Mouse (Mus musculus) liver, embryonic 13.5 days (tissue): ENCODE data around the gene Rps26. TPM values are rescaled to one million over a fixed set of nuclear protein-coding genes. Genes with fewer than 3 reads are reported as not detected.

Experiments used
- ATAC-seq: fragments of 200-750 bp; cut with Nextera tagmentation; 2 replicates; pipeline ENCODE4 v1.8.0; 2017; ENCODE audit warnings: low read depth, mild to moderate bottlenecking, moderate number of reproducible peaks, moderate library complexity
- DNase-seq: peaks from one replicate; pipeline ENCODE4 v3.0.0; 2022
- H3K27ac ChIP-seq: fragments of 300-500 bp; sonication (generic); 2 replicates; pipeline ENCODE4 v1.5.1; 2015; ENCODE audit warnings: moderate library complexity, mild to moderate bottlenecking, inconsistent platforms
- H3K27me3 ChIP-seq: fragments of 300-500 bp; sonication (generic); 2 replicates; pipeline ENCODE4 v1.6.1; 2015; ENCODE audit warnings: mild to moderate bottlenecking, inconsistent platforms
- H3K36me3 ChIP-seq: fragments of 300-500 bp; sonication (generic); 2 replicates; pipeline ENCODE4 v1.6.1; 2015; ENCODE audit warnings: mild to moderate bottlenecking, inconsistent platforms
- H3K4me1 ChIP-seq: fragments of 300-500 bp; sonication (generic); replicated peaks from 2 replicates; pipeline ENCODE4 v1.6.1; 2015; ENCODE audit warnings: inconsistent platforms
- H3K4me2 ChIP-seq: fragments of 300-500 bp; sonication (generic); 2 replicates; pipeline ENCODE4 v1.6.1; 2015; ENCODE audit warnings: inconsistent platforms, mild to moderate bottlenecking, moderate library complexity
- H3K4me3 ChIP-seq: fragments of 300-500 bp; sonication (generic); replicated peaks from 2 replicates; pipeline ENCODE4 v1.5.1; 2015; ENCODE audit warnings: mild to moderate bottlenecking, inconsistent platforms
- H3K9ac ChIP-seq: fragments of 300-500 bp; sonication (generic); 2 replicates; pipeline ENCODE4 v1.6.1; 2015; ENCODE audit warnings: mild to moderate bottlenecking, inconsistent platforms
- H3K9me3 ChIP-seq: fragments of 300-500 bp; sonication (generic); replicated peaks from 2 replicates; pipeline ENCODE4 v1.6.1; 2016; ENCODE audit warnings: inconsistent platforms
- WGBS: fragments of 180-500 bp; shearing (Covaris S2); methylation state at CpG from one replicate; pipeline ENCODE4 v1.1.7; 2015; ENCODE audit not compliant: insufficient replicate concordance; 5-methylcytosine and 5-hydroxymethylcytosine counted together
- polyA plus RNA-seq: library from polyadenylated mRNA; unstranded; fragments of >200 nt; fragmentation: Nextera tagmentation; extraction: Ambion mirVana; gene quantifications from 2 replicates; pipeline ENCODE4 v1.2.1, GENCODE M21; 2015

Gene Rps26
- polyA plus RNA-seq, 1 experiment from 2014 or later, result 551 TPM

- 51% methylated on average over 9 of the region's 9 CpGs for WGBS
- Histone ChIP-seq H3K9me3 (no peaks in the 10 kb centered on the region), H3K27me3 (peaks cover 8% of the 10 kb centered on the region), H3K4me2 (no peak overlapping the region), H3K4me1 (peaks cover 39% of the 10 kb centered on the region), H3K4me3 (no peak overlapping the region), H3K36me3 (no peaks in the 10 kb centered on the region), H3K27ac (no peak overlapping the region), H3K9ac (no peak overlapping the region)
- ATAC-seq, result no peak
- no peak for DNase-seq
These were observed 32.9 kb upstream of the Rps26 start for GRCm38 (mm10) chr10:128659490-128659889.

DNA sequence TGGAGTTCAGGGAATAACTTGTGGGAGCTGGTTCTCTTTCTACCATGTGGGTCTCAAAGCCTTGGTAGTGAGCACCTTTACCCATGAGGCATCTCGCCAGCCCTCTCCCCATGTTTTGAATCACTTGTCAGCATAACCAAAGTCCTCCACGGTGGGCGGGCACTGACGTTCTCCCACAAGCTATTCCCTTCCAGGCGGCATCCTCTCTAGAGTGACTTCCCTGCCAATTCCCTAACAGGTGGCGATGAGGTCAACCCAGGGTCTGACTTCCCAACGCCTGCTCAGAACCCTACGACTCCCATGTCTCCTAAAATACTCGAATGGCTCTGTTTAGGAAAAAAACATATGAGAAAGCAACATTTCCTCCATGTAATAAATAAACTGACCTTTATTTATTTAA, 31.3 kb upstream of the Rps26 start:
- no peaks in the 10 kb centered on the region for H3K36me3 ChIP-seq
- H3K27ac ChIP-seq, result no peak overlapping the region
- 52% methylated on average over 9 of the region's 9 CpGs for WGBS
- H3K9me3 ChIP-seq, result no peaks in the 10 kb centered on the region
- no peak overlapping the region for H3K4me2 ChIP-seq
- H3K9ac ChIP-seq, result no peak overlapping the region
- peaks cover 22% of the 10 kb centered on the region for H3K4me1 ChIP-seq
- DNase-seq (no peak), ATAC-seq (no peak)
- H3K4me3 ChIP-seq, result no peak overlapping the region
- H3K27me3 ChIP-seq, result peaks cover 13% of the 10 kb centered on the region

GRCm38 (mm10) chr10:128656731-128657130, 30.2 kb upstream of the Rps26 start:
- Histone ChIP-seq H3K27ac (no peak overlapping the region; the same call in 1 of the 2 replicates), H3K36me3 (no peaks in the 10 kb centered on the region), H3K4me3 (no peak overlapping the region), H3K4me1 (peaks cover 16% of the 10 kb centered on the region), H3K9ac (no peak overlapping the region), H3K9me3 (no peaks in the 10 kb centered on the region), H3K4me2 (no peak overlapping the region), H3K27me3 (peaks cover 15% of the 10 kb centered on the region)
- DNase-seq (no peak), ATAC-seq (no peak)
- WGBS, result 57% methylated on average over 1 of the region's 1 CpGs

DNA sequence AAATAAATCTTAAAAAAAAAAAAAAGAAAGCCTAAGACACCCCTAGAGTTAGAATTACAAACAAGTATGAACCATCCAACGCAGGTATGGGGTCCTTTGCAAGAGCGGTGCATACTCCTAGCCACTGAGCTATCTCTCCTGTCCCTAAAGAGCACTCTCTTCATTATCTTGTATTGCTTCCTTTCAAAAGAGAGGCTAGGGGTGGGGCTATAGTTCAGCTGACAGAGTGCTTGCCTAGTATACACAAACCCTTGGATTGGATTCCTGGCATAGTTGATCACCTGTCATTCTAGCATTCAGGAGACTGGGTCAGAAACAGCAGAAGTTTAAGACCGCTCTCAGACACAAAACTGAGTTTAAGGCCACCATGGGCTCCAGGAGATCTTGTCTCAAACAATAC, 28.7 kb upstream of the Rps26 start:
- Histone ChIP-seq H3K9me3 (no peaks in the 10 kb centered on the region), H3K36me3 (no peaks in the 10 kb centered on the region), H3K4me1 (peaks cover 16% of the 10 kb centered on the region), H3K4me2 (no peak overlapping the region), H3K27ac (no peak overlapping the region), H3K4me3 (no peak overlapping the region), H3K27me3 (peaks cover 18% of the 10 kb centered on the region), H3K9ac (no peak overlapping the region; the same call in 1 of the 2 replicates)
- 32% methylated on average over 3 of the region's 3 CpGs for WGBS
- DNase-seq (no peak), ATAC-seq (peak; percentile 73)

DNA sequence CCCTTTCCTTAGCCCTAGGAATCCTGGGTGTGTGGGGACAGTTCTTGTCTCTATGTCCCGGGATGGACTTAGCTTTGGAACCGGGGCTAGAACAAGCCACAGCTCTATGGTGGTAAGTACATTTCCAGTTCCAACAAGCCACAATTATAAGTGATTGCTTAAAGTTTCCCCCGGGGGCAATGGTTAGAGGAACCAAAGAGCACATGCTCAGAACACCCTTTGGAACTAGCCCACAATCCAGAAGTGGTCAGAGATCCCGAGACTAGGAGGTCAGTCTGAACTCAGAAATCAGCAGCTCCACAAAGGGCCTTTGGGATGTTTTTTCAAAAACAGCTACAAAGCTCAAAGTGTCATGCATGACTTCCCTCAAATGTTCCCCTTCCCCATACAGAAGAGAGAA, 27.3 kb upstream of the Rps26 start:
- Histone ChIP-seq H3K4me1 (peaks cover 16% of the 10 kb centered on the region), H3K4me2 (no peak overlapping the region), H3K27me3 (0 out of 2 replicates have a peak, but pooled peaks cover 10% of the 10 kb centered on the region), H3K9ac (no peak overlapping the region), H3K4me3 (no peak overlapping the region), H3K27ac (no peak overlapping the region), H3K36me3 (no peaks in the 10 kb centered on the region), H3K9me3 (no peaks in the 10 kb centered on the region)
- whole genome bisulfite sequencing, result 63% methylated on average over 4 of the region's 4 CpGs
- no peak for DNase-seq
- no peak for ATAC-seq

- Histone ChIP-seq H3K27ac (no peak overlapping the region), H3K4me3 (peak overlapping the region; percentile 52), H3K27me3 (peaks cover 58% of the 10 kb centered on the region), H3K4me2 (peak overlapping the region; percentile 73), H3K4me1 (peaks cover 30% of the 10 kb centered on the region), H3K36me3 (no peaks in the 10 kb centered on the region), H3K9me3 (no peaks in the 10 kb centered on the region), H3K9ac (peak overlapping the region; percentile 33; the same call in 1 of the 2 replicates)
- ATAC-seq, result peak; percentile 37
- WGBS, result 17% methylated on average over 10 of the region's 13 CpGs
- DNase-seq, result no peak
These were observed 19.9 kb upstream of the Rps26 start for GRCm38 (mm10) chr10:128646139-128647089.

GRCm38 (mm10) chr10:128645111-128646011, 18.8 kb upstream of the Rps26 start, which contains the start of gene Ikzf4:
Gene Ikzf4, minus strand, starts transcription at chr10:128645991.
- peak within 1 kb of the TSS; percentile 52 for H3K4me3 ChIP-seq
- DNase-seq (peak; percentile 38), ATAC-seq (peak; percentile 75)
- H3K9ac ChIP-seq, result peak within 1 kb of the TSS; percentile 63
- peaks cover 30% of the 10 kb centered on the region for H3K4me1 ChIP-seq
- no peak within 1 kb of the TSS for H3K27ac ChIP-seq
- no peaks in the 10 kb centered on the region for H3K9me3 ChIP-seq
- peak within 1 kb of the TSS; percentile 73 for H3K4me2 ChIP-seq
- H3K36me3 ChIP-seq, result no peaks in the 10 kb centered on the region
- 5% methylated on average over 36 of the region's 36 CpGs for WGBS
- H3K27me3 ChIP-seq, result peaks cover 67% of the 10 kb centered on the region

DNA sequence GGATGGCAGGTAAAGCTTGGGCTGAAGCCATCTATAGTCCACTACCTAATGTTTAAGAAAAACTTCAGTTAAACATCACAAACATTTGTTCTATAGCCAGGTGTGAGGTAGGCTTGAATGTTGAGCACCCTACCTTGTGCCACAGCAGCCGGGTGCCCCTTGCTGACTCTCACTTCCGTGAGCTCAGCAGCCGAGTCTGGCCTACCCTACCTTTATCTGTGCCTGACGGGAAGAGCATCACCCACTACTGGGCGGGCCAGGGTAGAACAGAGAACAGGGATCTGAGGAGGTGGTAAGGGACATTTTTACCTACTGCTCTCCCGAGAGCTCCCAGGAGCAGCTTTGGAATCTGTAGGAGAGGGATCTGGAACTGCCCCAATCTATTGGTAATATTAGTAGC, 16.2 kb upstream of the Rps26 start:
- Histone ChIP-seq H3K9me3 (no peaks in the 10 kb centered on the region), H3K4me2 (no peak overlapping the region), H3K36me3 (no peaks in the 10 kb centered on the region), H3K27ac (no peak overlapping the region), H3K4me1 (peaks cover 30% of the 10 kb centered on the region), H3K4me3 (no peak overlapping the region), H3K9ac (no peak overlapping the region), H3K27me3 (peaks cover 79% of the 10 kb centered on the region)
- DNase-seq (no peak), ATAC-seq (no peak)
- 57% methylated on average over 6 of the region's 6 CpGs for WGBS

- DNase-seq (no peak), ATAC-seq (no peak)
- WGBS, result 66% methylated on average over 7 of the region's 7 CpGs
- no peak overlapping the region for H3K27ac ChIP-seq
- H3K4me3 ChIP-seq, result no peak overlapping the region
- no peak overlapping the region for H3K4me2 ChIP-seq
- peaks cover 76% of the 10 kb centered on the region for H3K27me3 ChIP-seq
- no peaks in the 10 kb centered on the region for H3K9me3 ChIP-seq
- H3K4me1 ChIP-seq, result peaks cover 34% of the 10 kb centered on the region
- no peak overlapping the region for H3K9ac ChIP-seq
- H3K36me3 ChIP-seq, result no peaks in the 10 kb centered on the region
These were observed 15.3 kb upstream of the Rps26 start for GRCm38 (mm10) chr10:128641871-128642270.

GRCm38 (mm10) chr10:128640891-128641290, 14.3 kb upstream of the Rps26 start:
- Histone ChIP-seq H3K36me3 (no peaks in the 10 kb centered on the region), H3K27me3 (peaks cover 75% of the 10 kb centered on the region), H3K4me1 (peaks cover 33% of the 10 kb centered on the region), H3K4me3 (no peak overlapping the region), H3K4me2 (no peak overlapping the region), H3K9me3 (no peaks in the 10 kb centered on the region), H3K9ac (no peak overlapping the region), H3K27ac (no peak overlapping the region)
- DNase-seq, result no peak
- WGBS, result 84% methylated on average over 15 of the region's 15 CpGs
- no peak for ATAC-seq

- no peak overlapping the region for H3K4me3 ChIP-seq
- no peak overlapping the region for H3K4me2 ChIP-seq
- peaks cover 76% of the 10 kb centered on the region for H3K27me3 ChIP-seq
- WGBS, result 80% methylated on average over 14 of the region's 14 CpGs
- no peak overlapping the region for H3K9ac ChIP-seq
- ATAC-seq (no peak), DNase-seq (no peak)
- no peak overlapping the region for H3K27ac ChIP-seq
- no peaks in the 10 kb centered on the region for H3K36me3 ChIP-seq
- peaks cover 26% of the 10 kb centered on the region for H3K4me1 ChIP-seq
- no peaks in the 10 kb centered on the region for H3K9me3 ChIP-seq
These were observed 13.5 kb upstream of the Rps26 start for GRCm38 (mm10) chr10:128639999-128640398.
